Mouse (Mus musculus): ENCODE results near the gene Rpl18. TPM values are rescaled to one million over a fixed set of nuclear protein-coding genes. Genes with fewer than 3 reads are reported as not detected.

Gene Rpl18
- polyA plus RNA-seq, 3 experiments from 2014 or later, result 1,609 to 2,946 (median 2,383) TPM

DNA sequence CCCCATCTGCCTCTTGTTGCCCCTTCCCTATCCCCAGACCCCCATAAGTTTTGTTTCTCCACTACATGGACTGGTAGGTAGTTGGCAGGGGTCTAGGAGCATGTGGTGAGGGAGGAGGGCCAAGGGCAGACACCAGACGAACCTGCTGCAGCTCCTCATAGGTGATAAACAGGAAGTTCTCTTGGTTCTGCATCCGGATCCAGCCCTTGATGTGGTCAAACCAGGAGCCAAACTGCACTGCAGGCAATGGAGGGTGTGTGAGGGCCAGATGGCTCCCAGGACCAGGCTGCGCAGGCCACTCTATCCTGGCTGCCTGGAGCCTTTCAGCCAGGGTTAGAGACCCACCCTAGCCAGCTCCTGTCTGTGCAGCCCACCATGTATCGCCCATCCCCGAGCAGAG is 18.2 kb downstream of the Rpl18 start:
- ATAC-seq, result peak; percentile 99

DNA sequence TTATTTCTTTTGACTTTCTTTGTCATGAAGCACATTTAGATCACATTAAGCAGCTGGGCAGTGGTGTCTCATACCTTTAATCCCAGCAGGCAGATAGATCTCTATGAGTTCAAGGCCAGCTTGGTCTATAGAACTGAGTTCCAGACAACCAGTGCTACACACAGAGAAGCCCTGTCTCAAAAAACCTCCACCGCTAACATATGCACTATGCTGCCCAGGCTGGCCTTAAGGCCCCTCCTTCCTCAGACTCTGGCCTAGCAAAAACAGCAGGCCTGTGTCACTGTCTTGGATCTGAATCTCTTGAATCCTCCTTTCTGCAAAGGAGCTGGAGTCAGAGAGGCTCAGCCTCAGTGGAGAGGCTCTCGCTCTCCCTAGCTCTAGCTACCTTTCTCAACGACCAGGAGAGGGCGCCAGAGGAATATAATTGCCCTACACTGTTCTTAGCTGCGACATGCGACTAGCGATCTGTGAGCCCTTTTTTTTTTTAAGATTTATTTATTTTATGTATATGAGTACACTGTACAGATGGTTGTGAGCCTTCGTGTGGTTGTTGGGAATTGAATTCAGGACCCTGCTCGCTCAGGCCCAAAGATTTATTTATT is 24.0 kb downstream of the Rpl18 start:
- peak; percentile 62 for ATAC-seq

- ATAC-seq, result no peak
These were observed 24.6 kb downstream of the Rpl18 start for GRCm38 (mm10) chr7:45739820-45740219.

GRCm38 (mm10) chr7:45741308-45741707 is 26.1 kb downstream of the Rpl18 start:
- no peak for ATAC-seq

DNA sequence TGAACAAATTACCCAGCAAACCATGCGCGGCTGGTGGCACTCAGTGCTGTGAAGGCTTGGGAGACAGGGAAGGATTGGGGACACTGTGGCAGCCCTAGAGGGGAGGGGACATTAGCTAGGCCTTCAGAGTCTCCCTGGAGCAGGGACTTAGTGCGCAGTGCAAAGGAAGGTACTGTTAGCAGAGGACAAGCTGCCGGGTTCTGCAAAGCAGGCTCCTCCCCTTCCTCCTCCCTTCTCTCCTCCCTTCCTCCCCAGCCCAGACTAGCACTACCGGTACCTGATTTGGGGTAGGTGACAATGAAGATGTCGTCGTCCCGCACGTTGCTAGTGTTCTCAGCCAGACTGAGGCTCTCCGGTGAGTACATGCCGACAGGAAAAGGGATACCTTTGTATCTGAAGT is 26.5 kb downstream of the Rpl18 start:
- ATAC-seq, result peak; percentile 84

DNA sequence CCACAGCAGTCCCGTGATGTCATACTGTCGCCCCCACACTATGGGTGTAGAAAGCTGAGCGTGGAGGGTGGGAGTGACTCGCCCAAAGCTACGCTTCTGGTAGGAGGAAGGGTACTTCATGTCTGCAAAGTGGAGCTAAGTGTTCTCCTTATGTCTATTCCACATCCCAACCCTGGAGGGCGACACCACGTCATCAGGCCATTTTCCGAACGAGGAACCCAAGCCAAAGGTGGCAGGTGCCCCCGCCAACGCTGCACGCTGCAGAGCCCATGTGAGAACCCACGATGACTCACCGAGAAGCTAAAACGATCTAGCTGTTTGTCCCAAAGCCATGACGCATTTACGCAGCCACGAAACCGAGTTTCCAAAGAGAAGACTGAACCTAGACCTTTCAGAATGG is 27.1 kb downstream of the Rpl18 start:
- peak; percentile 57 for ATAC-seq

- no peak for ATAC-seq
These were observed 29.1 kb downstream of the Rpl18 start for GRCm38 (mm10) chr7:45744387-45744786.

GRCm38 (mm10) chr7:45746518-45746917 is 31.3 kb downstream of the Rpl18 start:
- ATAC-seq, result no peak

DNA sequence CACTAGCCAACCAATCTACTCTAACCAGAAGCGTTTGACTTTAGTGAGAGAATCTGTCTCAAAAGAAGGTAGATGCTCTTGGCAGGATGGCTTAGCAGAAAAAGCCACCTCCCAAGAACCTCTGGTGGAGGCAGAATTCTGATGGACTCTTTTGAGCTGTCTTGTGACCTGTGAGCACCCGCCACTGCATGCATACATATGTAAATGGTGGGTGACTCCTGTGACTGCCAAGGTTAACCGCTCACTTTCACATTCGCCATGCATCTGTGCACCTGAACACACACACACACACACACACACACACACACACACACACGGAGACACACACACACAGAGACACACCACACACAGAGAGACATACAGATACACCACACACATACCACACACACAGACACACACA is 32.2 kb downstream of the Rpl18 start:
- ATAC-seq, result no peak

- ATAC-seq, result no peak
These were observed 32.9 kb downstream of the Rpl18 start for GRCm38 (mm10) chr7:45748110-45748509.

DNA sequence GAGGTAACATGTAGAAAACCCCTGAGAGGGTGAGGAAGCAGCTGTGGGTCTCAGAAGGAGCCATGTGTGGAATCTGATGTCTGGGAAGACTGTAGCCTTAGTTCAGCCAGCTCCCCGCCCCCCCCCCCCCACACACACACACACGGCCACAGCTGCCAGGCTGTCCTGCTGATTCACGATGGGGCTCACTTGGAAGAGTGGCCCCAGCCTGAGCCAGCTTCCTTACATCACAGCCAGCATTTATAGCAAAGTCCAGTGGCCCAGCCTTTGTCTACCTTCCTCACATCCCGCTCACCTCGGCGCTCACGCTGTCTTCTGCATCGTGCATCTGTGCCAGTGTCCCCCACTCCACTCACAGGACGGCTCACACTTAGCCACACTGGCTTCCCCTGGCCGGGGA is 34.1 kb downstream of the Rpl18 start:
- no peak for ATAC-seq

- no peak for ATAC-seq
These were observed 34.9 kb downstream of the Rpl18 start for GRCm38 (mm10) chr7:45750162-45750561.

DNA sequence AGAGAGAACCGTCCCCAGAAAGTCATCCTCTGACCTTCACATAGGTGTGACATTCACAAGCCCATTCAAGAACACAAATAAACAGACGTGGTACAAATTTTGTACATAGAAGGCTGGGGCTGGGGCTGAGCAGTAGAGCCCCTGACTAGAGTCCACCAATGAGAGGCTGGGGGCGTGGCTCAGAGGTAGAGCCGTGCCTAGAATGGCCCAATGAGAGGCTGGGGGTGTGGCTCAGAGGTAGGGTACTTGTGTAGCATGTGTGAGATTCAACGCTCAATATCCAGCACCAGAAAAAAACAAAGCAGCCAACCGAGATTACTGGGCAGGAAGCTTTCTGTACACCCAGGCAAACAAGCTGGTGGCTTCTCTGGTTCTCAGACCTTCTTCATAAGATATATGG is 40.4 kb downstream of the Rpl18 start:
- ATAC-seq, result no peak

GRCm38 (mm10) chr7:45759400-45759799 is 44.1 kb downstream of the Rpl18 start:
- ATAC-seq, result no peak

- ATAC-seq, result no peak
These were observed 44.9 kb downstream of the Rpl18 start for GRCm38 (mm10) chr7:45760151-45760550.

- peak; percentile 75 for ATAC-seq
These were observed 50.7 kb downstream of the Rpl18 start for GRCm38 (mm10) chr7:45765995-45766394.

DNA sequence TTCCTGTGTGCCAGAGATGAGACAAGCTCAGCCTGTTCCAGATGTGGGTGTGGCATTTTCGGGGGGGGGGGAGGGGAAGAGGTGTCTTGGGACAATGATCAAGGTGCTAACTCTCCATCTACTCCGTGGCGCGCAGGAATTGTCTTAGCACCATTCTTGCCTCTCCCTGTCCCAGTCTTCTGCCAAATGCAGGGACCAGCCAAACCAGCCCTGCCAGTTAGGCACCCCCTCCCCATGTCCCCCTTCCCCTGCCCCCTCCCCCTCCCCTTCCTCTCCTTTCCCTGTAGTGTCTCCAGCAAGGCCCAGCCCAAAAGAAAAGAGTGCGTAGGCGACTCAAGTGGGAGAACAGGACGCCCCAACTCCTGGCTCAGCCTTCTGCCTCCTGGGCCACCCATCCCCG is 51.5 kb downstream of the Rpl18 start:
- no peak for ATAC-seq

DNA sequence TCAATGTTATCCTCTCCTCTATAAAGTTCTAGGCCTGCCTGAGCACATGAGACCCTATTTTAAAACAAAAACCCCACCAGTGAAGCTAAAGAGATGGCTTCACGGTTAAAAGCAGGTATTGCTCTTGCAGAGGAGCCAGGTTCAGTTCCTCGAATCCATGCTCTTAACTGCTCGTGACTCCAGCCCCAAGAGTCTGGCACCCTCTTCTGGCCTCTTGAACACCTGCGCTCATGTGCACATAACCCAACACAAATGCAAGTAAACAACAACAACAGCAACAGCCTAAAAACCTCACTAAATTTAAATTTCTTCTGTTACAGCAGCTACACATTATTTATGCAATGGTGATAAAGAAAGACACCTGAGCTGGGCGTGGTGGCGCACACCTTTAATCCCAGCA is 52.2 kb downstream of the Rpl18 start:
- no peak for ATAC-seq

Other genes starting within 250 kb of the Rpl18 start
- 100 to 1,000 TPM; 138 to 175 (median 143) TPM for gene Bax, start 248.6 kb upstream of the Rpl18 start, polyA plus RNA-seq (2017; shearing (Covaris generic))
- 1 to 10 TPM in 1 of 3 experiments, under 1 TPM in 2; 0.23 to 1.8 (median 0.29) TPM for gene Tulp2, start 233.6 kb upstream of the Rpl18 start, polyA plus RNA-seq (2017; shearing (Covaris generic))
- not detected for gene Gm45808, start 228.6 kb upstream of the Rpl18 start, polyA plus RNA-seq (2017; shearing (Covaris generic))
- 1 to 10 TPM; 1.0 to 1.1 (median 1.1) TPM for gene Dhdh, start 226.7 kb upstream of the Rpl18 start, polyA plus RNA-seq (2017; shearing (Covaris generic))
- gene Nucb1, start 205.1 kb upstream of the Rpl18 start, polyA plus RNA-seq (2017; shearing (Covaris generic)), result 100 to 1,000 TPM; 119 to 153 (median 121) TPM
- 10 to 100 TPM; 30.4 to 76.6 (median 56.4) TPM for gene Ppp1r15a, start 189.2 kb upstream of the Rpl18 start, polyA plus RNA-seq (2017; shearing (Covaris generic))
- gene Plekha4, start 189.1 kb upstream of the Rpl18 start, polyA plus RNA-seq (2017; shearing (Covaris generic)), result under 1 TPM; 0.36 to 0.78 (median 0.53) TPM
- gene Hsd17b14, start 160.6 kb upstream of the Rpl18 start, polyA plus RNA-seq (2017; shearing (Covaris generic)), result under 1 TPM; 0.82 to 0.95 (median 0.91) TPM
- 10 to 100 TPM; 33.2 to 54.7 (median 51.4) TPM for gene Bcat2, start 145.3 kb upstream of the Rpl18 start, polyA plus RNA-seq (2017; shearing (Covaris generic))
- not detected for gene Fgf21, start 100.0 kb upstream of the Rpl18 start, polyA plus RNA-seq (2017; shearing (Covaris generic))
- not detected for gene Fut1, start 98.2 kb upstream of the Rpl18 start, polyA plus RNA-seq (2017; shearing (Covaris generic))
- gene Izumo1, start 93.6 kb upstream of the Rpl18 start, polyA plus RNA-seq (2017; shearing (Covaris generic)), result not detected
- under 1 TPM in 1 of 3 experiments, not detected in 2; 0.17 TPM for gene Rasip1, start 88.0 kb upstream of the Rpl18 start, polyA plus RNA-seq (2017; shearing (Covaris generic))
- not detected for gene Mamstr, start 75.5 kb upstream of the Rpl18 start, polyA plus RNA-seq (2017; shearing (Covaris generic))
- not detected for gene Fut2, start 49.1 kb upstream of the Rpl18 start, polyA plus RNA-seq (2017; shearing (Covaris generic))
- gene Ntn5, start 31.4 kb upstream of the Rpl18 start, polyA plus RNA-seq (2017; shearing (Covaris generic)), result not detected
- gene Sec1, start 21.1 kb upstream of the Rpl18 start, polyA plus RNA-seq (2017; shearing (Covaris generic)), result under 1 TPM in 1 of 3 experiments, not detected in 2; 0.22 TPM
- 1 to 10 TPM in 2 of 3 experiments, not detected in 1; 1.5 TPM for gene Car11, start 15.6 kb upstream of the Rpl18 start, polyA plus RNA-seq (2017; shearing (Covaris generic))
- gene Dbp, start 10.4 kb upstream of the Rpl18 start, polyA plus RNA-seq (2017; shearing (Covaris generic)), result 1 to 10 TPM; 3.1 to 8.6 (median 6.5) TPM
- gene Sphk2, start 2.5 kb downstream of the Rpl18 start, polyA plus RNA-seq (2017; shearing (Covaris generic)), result 10 to 100 TPM; 12.1 to 17.3 (median 15.5) TPM
- under 1 TPM in 2 of 3 experiments, not detected in 1; 0.63 to 0.80 TPM for gene Fam83e, start 5.8 kb downstream of the Rpl18 start, polyA plus RNA-seq (2017; shearing (Covaris generic))
- not detected for gene Spaca4, start 10.4 kb downstream of the Rpl18 start, polyA plus RNA-seq (2017; shearing (Covaris generic))
- gene Lmtk3, start 68.3 kb downstream of the Rpl18 start, polyA plus RNA-seq (2017; shearing (Covaris generic)), result under 1 TPM in 1 of 3 experiments, not detected in 2; 0.58 TPM
- 1 to 10 TPM; 3.4 to 6.4 (median 3.8) TPM for gene Sult2b1, start 69.2 kb downstream of the Rpl18 start, polyA plus RNA-seq (2017; shearing (Covaris generic))
- gene Cyth2, start 99.1 kb downstream of the Rpl18 start, polyA plus RNA-seq (2017; shearing (Covaris generic)), result 10 to 100 TPM; 11.9 to 19.8 (median 16.7) TPM
- gene Kcnj14, start 109.3 kb downstream of the Rpl18 start, polyA plus RNA-seq (2017; shearing (Covaris generic)), result not detected
- 10 to 100 TPM; 16.5 to 29.3 (median 27.2) TPM for gene Grwd1, start 115.5 kb downstream of the Rpl18 start, polyA plus RNA-seq (2017; shearing (Covaris generic))
- 10 to 100 TPM; 18.9 to 39.3 (median 36.9) TPM for gene Kdelr1, start 157.3 kb downstream of the Rpl18 start, polyA plus RNA-seq (2017; shearing (Covaris generic))
- gene Grin2d, start 162.9 kb downstream of the Rpl18 start, polyA plus RNA-seq (2017; shearing (Covaris generic)), result not detected
- under 1 TPM in 1 of 3 experiments, not detected in 2; 0.52 TPM for gene Syngr4, start 181.3 kb downstream of the Rpl18 start, polyA plus RNA-seq (2017; shearing (Covaris generic))
- gene Tmem143, start 181.5 kb downstream of the Rpl18 start, polyA plus RNA-seq (2017; shearing (Covaris generic)), result 1 to 10 TPM; 3.7 to 7.0 (median 5.0) TPM
- gene Emp3, start 205.9 kb downstream of the Rpl18 start, polyA plus RNA-seq (2017; shearing (Covaris generic)), result 100 to 1,000 TPM; 512 to 771 (median 583) TPM
- 1 to 10 TPM; 1.4 to 1.8 (median 1.4) TPM for gene Ccdc114, start 208.6 kb downstream of the Rpl18 start, polyA plus RNA-seq (2017; shearing (Covaris generic))

Data from inflammation-experienced regulatory T-cells, adult 6 months (primary cell).